ENCODE assay signal across 19 mouse cellular contexts in genomic region chr12:39741051-39741847, GRCm38 (mm10).
DNase-seq lines count a peak whose midpoint lies in the region; ATAC-seq and TF ChIP-seq lines count a peak whose summit lies in the region.
"Had no signal": no experiment of that assay in that cellular context is flagged by ENCODE, and none has a peak within 500 bp of the region (broad histone marks: within the 10 kb centered on the region; RNA-seq: fewer than 3 reads in every experiment).

No protein-coding gene starts in this region.

- H3K79me2 ChIP-seq in CH12.LX (replicated peaks; ENCODE audit: control insufficient read depth, extremely low read depth, insufficient read depth, poor library complexity, severe bottlenecking) = no peaks in the 10 kb centered on the region

- 36% methylated on average over 13 of the region's 13 CpGs for WGBS in heart, embryonic 11.5 days (ENCODE audit: insufficient replicate concordance)

- no peaks in the 10 kb centered on the region for H3K4me1 ChIP-seq in heart, embryonic 11.5 days (ENCODE audit: control insufficient read depth, insufficient read depth, low read length)
- peaks cover 8 to 15% of the 10 kb centered on the region in 2 experiments for H3K4me1 ChIP-seq in CH12.LX (ENCODE audit: control insufficient read depth in 1 of 2, insufficient read depth in 2 of 2)
- H3K4me1 ChIP-seq: embryonic facial prominence, embryonic 15.5 days; lung, embryonic 15.5 days had no signal

- H3K27me3 ChIP-seq in heart, embryonic 11.5 days (ENCODE audit: control insufficient read depth, insufficient read depth, low read length) = no peaks in the 10 kb centered on the region
- no peaks in the 10 kb centered on the region for H3K27me3 ChIP-seq in CH12.LX (replicated peaks)
- H3K27me3 ChIP-seq: embryonic facial prominence, embryonic 15.5 days; lung, embryonic 15.5 days; neural tube, embryonic 13.5 days had no signal

- no peak overlapping the region for H3K27ac ChIP-seq in heart, embryonic 11.5 days (ENCODE audit: low read depth, low read length)
- H3K27ac ChIP-seq in CH12.LX (ENCODE audit: insufficient read depth, low read depth) = no peak overlapping the region
- H3K27ac ChIP-seq: embryonic facial prominence, embryonic 15.5 days; hindbrain, embryonic 14.5 days; lung, embryonic 15.5 days; neural tube, embryonic 13.5 days had no signal

- H3K9me3 ChIP-seq in heart, embryonic 11.5 days (replicated peaks; ENCODE audit: control insufficient read depth, low read length) = no peaks in the 10 kb centered on the region
- H3K9me3 ChIP-seq in CH12.LX (replicated peaks; ENCODE audit: low read length) = no peaks in the 10 kb centered on the region
- H3K9me3 ChIP-seq: embryonic facial prominence, embryonic 15.5 days; lung, embryonic 15.5 days; neural tube, embryonic 13.5 days had no signal

- no peak for TF ChIP-seq POLR2A in CH12.LX (IDR thresholded peaks at IDR 0.05; ENCODE audit: low read depth, low read length)

- H3K4me3 ChIP-seq in heart, embryonic 11.5 days (ENCODE audit: low read depth, low read length) = no peak overlapping the region
- no peak overlapping the region for H3K4me3 ChIP-seq in CH12.LX (replicated peaks in 1 of 3; ENCODE audit: low read depth in 2 of 3, low read length in 2 of 3, poor library complexity in 1 of 3)
- H3K4me3 ChIP-seq: embryonic facial prominence, embryonic 15.5 days; lung, embryonic 15.5 days; neural tube, embryonic 13.5 days had no signal

- no peak for ATAC-seq in heart, embryonic 11.5 days (replicated peaks; ENCODE audit: insufficient number of reproducible peaks, low FRiP score, low TSS enrichment)

- no peak for TF ChIP-seq EP300 in CH12.LX (IDR thresholded peaks at IDR 0.05; ENCODE audit: low read length)

- dilution Hi-C loops in CH12.LX (cut with MboI; ENCODE audit: extremely low pct_ligation_motif_present, extremely low pct_unique_long_range_greater_than_20kb, low sequenced_read_pairs) = no loop called here

- no peak for TF ChIP-seq RAD21 in CH12.LX (IDR thresholded peaks at IDR 0.05; ENCODE audit: low read depth, low read length)

- H3K36me3 ChIP-seq in heart, embryonic 11.5 days (ENCODE audit: control insufficient read depth, insufficient read depth, low read length) = no peaks in the 10 kb centered on the region
- no peaks in the 10 kb centered on the region for H3K36me3 ChIP-seq in CH12.LX (replicated peaks in 1 of 2; ENCODE audit: control insufficient read depth in 1 of 2, insufficient read depth in 1 of 2, low read length in 1 of 2)
- H3K36me3 ChIP-seq: embryonic facial prominence, embryonic 15.5 days; lung, embryonic 15.5 days; neural tube, embryonic 13.5 days had no signal

- no peak overlapping the region for H3K9ac ChIP-seq in heart, embryonic 11.5 days (ENCODE audit: low read depth, low read length)
- H3K9ac ChIP-seq in CH12.LX (ENCODE audit: insufficient read depth, low read depth) = no peak overlapping the region
- H3K9ac ChIP-seq: embryonic facial prominence, embryonic 15.5 days; hindbrain, embryonic 14.5 days; lung, embryonic 15.5 days; neural tube, embryonic 13.5 days had no signal

- in situ Hi-C loops in CH12.LX (cut with MboI; ENCODE audit: low pct_ligation_motif_present, low pct_unique_long_range_greater_than_20kb, low sequenced_read_pairs) = no loop called here

- peak; percentile 48 for DNase-seq in heart, adult 11 months
- no peak for DNase-seq in CH12.LX (ENCODE audit: extremely low read depth)
- DNase-seq in brain, adult 2 months (ENCODE audit: low read depth, low spot score) = peak; percentile 66
- peak; percentile 6 for DNase-seq in hindlimb bud, embryonic 11.5 days (ENCODE audit: extremely low spot score, low read depth, low spot score)
- no peak for DNase-seq in urinary bladder, adult 2 months (ENCODE audit: low spot score)
- no peak for DNase-seq in adrenal gland, adult 18-20 months (ENCODE audit: low spot score in 2 of 2)
- no peak for DNase-seq in adrenal gland, postnatal 10 days
- DNase-seq: adrenal gland, adult 2 months; B cell, adult 2 months; gastrocnemius, postnatal 36 days; kidney, adult 8-10 months; right cerebral cortex, adult 18-20 months; spleen, adult 18-20 months had no signal

- no peak overlapping the region for H3K4me2 ChIP-seq in heart, embryonic 11.5 days
- H3K4me2 ChIP-seq in CH12.LX (ENCODE audit: insufficient read depth, low read depth, poor library complexity, severe bottlenecking) = peak overlapping the region; percentile 88
- H3K4me2 ChIP-seq: embryonic facial prominence, embryonic 15.5 days; hindbrain, embryonic 14.5 days; liver, embryonic 11.5 days; lung, embryonic 15.5 days; neural tube, embryonic 13.5 days had no signal

- TF ChIP-seq CTCF in CH12.LX (conservative IDR thresholded peaks at IDR 0.05 in 1 of 2, IDR thresholded peaks at IDR 0.05 in 1 of 2; ENCODE audit: low read depth in 2 of 2, low read length in 2 of 2) = no peak; a peak in 1 of 4 replicates

TF ChIP-seq in CH12.LX, 34 proteins besides CTCF, POLR2A, EP300 and RAD21:
- TF ChIP-seq ZNF384 (IDR thresholded peaks at IDR 0.05; ENCODE audit: low read depth, low read length) (peak; percentile 58), JUND (conservative IDR thresholded peaks at IDR 0.05; ENCODE audit: low read depth, low read length) (no peak)

Comparison
In these comparisons a context has a peak if more than half of its experiments do, and no peak if none do; other contexts are left out.
1. DNase-seq: peak in heart, adult 11 months (single experiment), brain, adult 2 months (single experiment) and hindlimb bud, embryonic 11.5 days (single experiment); none in CH12.LX (single experiment), urinary bladder, adult 2 months (single experiment), adrenal gland, adult 18-20 months (0 of 2) and adrenal gland, postnatal 10 days (single experiment).